Mouse (Mus musculus) brain, adult 2 months (tissue): ENCODE measurements at regions not wholly inside any gene's neighbourhood (a gene's known extent, or its start where the extent isn't known, plus 50 kb on each side); places are given as distances from the start of the nearest gene placed in this dataset.

Source experiments
- DNase-seq: peaks from one replicate; pipeline ENCODE4 v3.0.0; 2011; ENCODE audit warnings: low read depth, low spot score

DNA sequence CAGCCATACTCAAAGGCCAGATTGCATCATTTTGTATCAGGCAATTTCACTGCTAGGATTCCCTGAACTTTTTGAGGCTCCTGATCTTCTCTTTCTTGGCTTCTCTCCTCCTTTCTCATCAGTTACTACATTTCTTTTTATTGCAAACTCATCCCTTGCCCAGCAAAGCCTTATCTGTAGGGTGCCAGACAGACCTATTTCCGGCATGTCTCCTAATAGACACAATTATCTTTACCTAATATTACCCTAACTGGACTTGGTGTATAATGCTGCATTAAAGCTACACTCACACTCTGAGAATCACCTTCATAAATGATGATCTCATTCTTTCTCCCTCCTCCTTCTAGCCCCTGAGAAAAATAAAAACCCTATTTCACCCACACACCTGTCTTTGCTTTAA is 396.3 kb upstream of the Nrg3 start:
- DNase-seq, result no peak

DNA sequence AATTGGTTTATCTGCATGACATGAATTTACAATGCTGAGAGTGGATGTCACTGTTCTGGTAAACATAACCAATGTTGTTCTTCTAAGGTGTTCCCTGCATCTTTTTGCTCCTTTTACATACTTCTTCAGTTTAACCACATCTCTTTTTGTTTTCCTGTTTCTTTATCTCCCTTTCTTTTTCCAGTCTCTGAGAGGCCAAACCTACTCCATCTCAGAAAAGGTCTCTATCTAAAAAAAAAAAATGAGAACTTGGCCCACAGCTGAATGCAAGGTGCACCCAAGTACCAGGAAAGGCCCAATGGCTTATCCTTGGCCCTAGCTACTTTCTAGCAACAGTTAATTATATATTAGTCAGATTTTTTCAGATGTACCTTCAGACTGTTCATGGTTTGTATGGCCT is 394.3 kb upstream of the Nrg3 start:
- no peak for DNase-seq

DNA sequence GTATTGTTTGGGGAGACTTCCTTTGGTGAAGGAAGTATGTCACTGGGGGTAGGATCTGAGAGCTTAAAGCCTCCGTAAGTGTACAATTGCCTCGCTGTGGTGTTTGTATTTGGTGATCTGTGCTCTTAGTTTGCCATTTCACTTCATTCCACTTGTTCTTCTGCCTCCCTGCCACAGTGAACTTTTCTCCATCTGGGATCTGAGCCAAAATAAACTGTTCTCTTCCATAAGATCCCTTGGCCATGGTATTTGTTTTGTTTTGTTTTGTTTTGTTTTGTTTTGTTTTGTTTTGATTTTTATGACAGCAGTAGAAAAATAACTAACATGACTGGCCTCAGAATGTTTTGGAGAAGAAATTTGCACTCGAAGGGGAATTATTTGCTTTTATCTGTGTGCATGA is 387.3 kb upstream of the Nrg3 start:
- no peak for DNase-seq

DNA sequence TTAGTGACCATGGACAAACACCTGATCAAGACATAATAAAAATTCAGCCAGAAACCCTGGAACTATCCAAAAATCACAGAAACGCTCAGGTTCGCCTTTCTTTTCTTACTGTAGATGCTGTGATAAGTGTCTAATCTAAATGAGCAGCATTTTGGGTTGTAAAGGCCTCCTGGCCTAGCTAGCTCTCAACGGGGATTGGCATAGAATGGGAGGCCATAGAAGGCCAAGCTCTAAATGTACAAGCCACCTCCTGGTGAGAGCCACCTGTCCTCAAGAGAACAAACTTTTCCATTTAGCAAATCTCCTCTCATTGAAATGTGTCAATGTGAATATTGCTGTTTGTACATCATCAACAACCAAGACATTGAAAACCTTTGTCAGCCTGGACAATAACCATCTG is 386.4 kb upstream of the Nrg3 start:
- peak; percentile 17 for DNase-seq

DNA sequence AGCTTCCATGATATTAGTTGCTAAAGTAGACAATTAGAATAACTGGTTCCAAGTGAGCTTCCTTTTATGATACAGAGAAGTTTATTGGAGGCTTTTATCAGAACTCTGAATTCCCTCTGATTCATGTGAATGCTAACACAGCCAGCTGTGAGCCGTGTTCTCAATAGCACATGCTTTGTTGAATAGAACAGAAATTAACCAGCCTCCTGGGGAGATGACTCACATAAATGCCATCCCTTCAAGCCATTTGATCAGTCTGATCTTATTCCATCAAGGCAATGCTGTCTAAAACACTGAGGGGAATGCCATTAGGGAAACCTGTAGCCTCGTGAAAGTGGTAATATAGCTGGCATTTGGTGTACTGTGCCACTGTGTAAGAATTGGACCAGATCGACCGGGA is 380.1 kb upstream of the Nrg3 start:
- DNase-seq, result peak; percentile 69

DNA sequence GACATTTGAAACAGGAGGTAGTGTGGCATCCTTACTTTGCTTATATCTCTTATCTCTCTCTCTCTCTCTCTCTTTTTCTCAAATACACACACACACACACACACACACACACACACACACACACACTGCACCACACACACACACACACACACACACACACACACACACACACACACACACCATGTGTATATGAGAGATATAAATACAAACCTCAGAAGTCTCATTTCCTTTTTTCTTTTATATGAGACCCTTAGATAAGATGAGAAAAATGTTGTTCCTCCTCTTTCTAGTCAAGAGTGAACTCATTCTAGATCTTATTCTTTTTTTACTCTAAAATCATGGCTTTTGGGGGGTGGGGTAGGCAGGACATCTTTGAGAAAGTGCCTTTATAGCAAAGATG is 379.6 kb upstream of the Nrg3 start:
- no peak for DNase-seq
